In genomic region chr5:66150706-66151300, GRCm38 (mm10) we compare ENCODE assay signal across 8 mouse cellular contexts. TPM values are rescaled to one million over a fixed set of nuclear protein-coding genes. Genes with fewer than 3 reads are reported as not detected.
DNase-seq lines count a peak whose midpoint lies in the region; ATAC-seq and TF ChIP-seq lines count a peak whose summit lies in the region.

No protein-coding gene starts in this region.

- peak overlapping the region; percentile 45 for H3K4me3 ChIP-seq in embryonic facial prominence, embryonic 14.5 days (ENCODE audit: low read depth, low read length)
- peak overlapping the region; percentile 51 for H3K4me3 ChIP-seq in heart, embryonic 15.5 days
- peak overlapping the region; percentile 43 for H3K4me3 ChIP-seq in kidney, postnatal 0 days (replicated peaks; ENCODE audit: low read depth, low read length)

- no peaks in the 10 kb centered on the region for H3K36me3 ChIP-seq in embryonic facial prominence, embryonic 14.5 days (ENCODE audit: control insufficient read depth, insufficient read depth, low read length)
- H3K36me3 ChIP-seq in heart, embryonic 15.5 days: no peaks in the 10 kb centered on the region
- no peaks in the 10 kb centered on the region for H3K36me3 ChIP-seq in kidney, postnatal 0 days (ENCODE audit: insufficient read depth, low read length)

- H3K27me3 ChIP-seq in embryonic facial prominence, embryonic 14.5 days (replicated peaks; ENCODE audit: control insufficient read depth, insufficient read depth, low read length): peaks cover 12% of the 10 kb centered on the region; the same call in 1 of the 2 replicates
- peaks cover 25% of the 10 kb centered on the region for H3K27me3 ChIP-seq in heart, embryonic 15.5 days
- no peaks in the 10 kb centered on the region for H3K27me3 ChIP-seq in kidney, postnatal 0 days (ENCODE audit: insufficient read depth, low read length)

- H3K9me3 ChIP-seq in embryonic facial prominence, embryonic 14.5 days (ENCODE audit: control insufficient read depth, low read length): no peaks in the 10 kb centered on the region
- no peaks in the 10 kb centered on the region for H3K9me3 ChIP-seq in heart, embryonic 15.5 days (replicated peaks)
- no peaks in the 10 kb centered on the region for H3K9me3 ChIP-seq in kidney, postnatal 0 days (replicated peaks; ENCODE audit: low read length)

- under 1% methylated on average over 39 of the region's 43 CpGs for WGBS in embryonic facial prominence, embryonic 14.5 days
- WGBS in heart, embryonic 15.5 days: under 1% methylated on average over 43 of the region's 43 CpGs
- WGBS in kidney, postnatal 0 days: under 1% methylated on average over 43 of the region's 43 CpGs

- peak overlapping the region; percentile 84 for H3K27ac ChIP-seq in embryonic facial prominence, embryonic 14.5 days (replicated peaks; ENCODE audit: low read depth, low read length)
- H3K27ac ChIP-seq in heart, embryonic 15.5 days: peak overlapping the region; percentile 67
- H3K27ac ChIP-seq in kidney, postnatal 0 days: peak overlapping the region; percentile 92

- H3K9ac ChIP-seq in embryonic facial prominence, embryonic 14.5 days (ENCODE audit: low read depth, low read length): peak overlapping the region; percentile 66
- peak overlapping the region; percentile 42 for H3K9ac ChIP-seq in heart, embryonic 15.5 days
- peak overlapping the region; percentile 67 for H3K9ac ChIP-seq in kidney, postnatal 0 days (ENCODE audit: low read depth, low read length)

- no peaks in the 10 kb centered on the region; the same call in 1 of the 2 replicates for H3K4me1 ChIP-seq in embryonic facial prominence, embryonic 14.5 days (ENCODE audit: control insufficient read depth, insufficient read depth, low read length)
- H3K4me1 ChIP-seq in heart, embryonic 15.5 days (replicated peaks): peaks cover 7% of the 10 kb centered on the region
- H3K4me1 ChIP-seq in kidney, postnatal 0 days (replicated peaks; ENCODE audit: insufficient read depth, low read length): no peaks in the 10 kb centered on the region; the same call in 1 of the 2 replicates

- peak; percentile 93 for ATAC-seq in embryonic facial prominence, embryonic 14.5 days (ENCODE audit: low read depth)
- peak; percentile 69 for ATAC-seq in heart, embryonic 15.5 days (replicated peaks; ENCODE audit: insufficient number of reproducible peaks, insufficient read depth, low FRiP score, low read depth)
- peak; percentile 74 for ATAC-seq in kidney, postnatal 0 days (replicated peaks; ENCODE audit: low FRiP score, low read depth)

- no peak for TF ChIP-seq CTCF in kidney, postnatal 0 days (IDR thresholded peaks at IDR 0.05; ENCODE audit: low read depth)

- peak overlapping the region; percentile 72 for H3K4me2 ChIP-seq in embryonic facial prominence, embryonic 14.5 days (ENCODE audit: low read depth, low read length)
- peak overlapping the region; percentile 72 for H3K4me2 ChIP-seq in heart, embryonic 15.5 days
- peak overlapping the region; percentile 76 for H3K4me2 ChIP-seq in kidney, postnatal 0 days (ENCODE audit: low read length)

- peak; percentile 37 for DNase-seq in CD4-positive, CD25-positive, alpha-beta regulatory T cell, adult 2 months (ENCODE audit: low read depth, low spot score)
- peak; percentile 87 for DNase-seq in adrenal gland, postnatal 10 days
- DNase-seq in embryonic facial prominence, embryonic 14.5 days (ENCODE audit: low spot score): peak; percentile 87
- DNase-seq in kidney, postnatal 0 days (ENCODE audit: low spot score): peak; percentile 84
- peak; percentile 72 for DNase-seq in lung, postnatal 25 days (ENCODE audit: low spot score)
- peak; percentile 65 for DNase-seq in retina, embryonic 14.5 days (ENCODE audit: low spot score)
- DNase-seq in adipocyte (ENCODE audit: low spot score): no peak

RNA-seq across cellular contexts. Expression of gene Rbm47, which starts 22.1 kb away (rescaled TPM):
- total RNA-seq in adrenal gland, postnatal 10 days (2021): 10 to 100 TPM; 54.7 to 55.9 TPM
- 6.7 and 10.4 TPM in 2 replicates for polyA plus RNA-seq in embryonic facial prominence, embryonic 14.5 days (2014; fragmentation: Nextera tagmentation; extraction: Ambion mirVana)
- polyA plus RNA-seq in heart, embryonic 15.5 days (2015; fragmentation: Nextera tagmentation; extraction: Ambion mirVana): 2.1 and 6.6 TPM in 2 replicates
- 105 and 119 TPM in 2 replicates for polyA plus RNA-seq in kidney, postnatal 0 days (2015; fragmentation: Nextera tagmentation; extraction: Ambion mirVana)
